Mouse (Mus musculus): ENCODE measurements around the gene St5.

- TF ChIP-seq CTCF (IDR thresholded peaks at IDR 0.05; ENCODE audit: insufficient read depth, low read length) (no peak), POLR2A (IDR thresholded peaks at IDR 0.05; ENCODE audit: borderline replicate concordance, extremely low read depth, low read depth, low read length) (no peak)
Measured at GRCm38 (mm10) chr7:109507572-109507971, 195.8 kb downstream of the St5 start.
